Mouse (Mus musculus) CH12.LX (cell line): ENCODE results near the gene Trim56. TPM values are rescaled to one million over a fixed set of nuclear protein-coding genes. Genes with fewer than 3 reads are reported as not detected.

Experiments used
- DNase-seq: peaks from one replicate; pipeline ENCODE4 v3.0.0-alpha.2; 2013; ENCODE audit errors: extremely low read depth
- H3K27ac ChIP-seq: 2 replicates; pipeline ENCODE4 v1.5.1; 2012; ENCODE audit warnings: low read depth, mild to moderate bottlenecking, control low read depth, moderate library complexity; ENCODE audit not compliant: insufficient read depth
- H3K27me3 ChIP-seq: replicated peaks from 2 replicates; pipeline ENCODE3; 2012; ENCODE audit warnings: inconsistent platforms
- H3K36me3 ChIP-seq, 2 experiments: replicated peaks in 1 of 2; 2 replicates each; pipeline versions ENCODE3 to v1.6.1; 2012; ENCODE audit warnings: inconsistent platforms in 1 of 2, low read length in 1 of 2, mild to moderate bottlenecking in 1 of 2, mixed read lengths in 1 of 2, moderate library complexity in 1 of 2; ENCODE audit not compliant: control insufficient read depth in 1 of 2, insufficient read depth in 1 of 2
- H3K4me1 ChIP-seq, 2 experiments: 2 replicates each; pipeline ENCODE4 v1.6.1; 2012; ENCODE audit warnings: inconsistent platforms in 1 of 2, moderate library complexity in 1 of 2; ENCODE audit not compliant: insufficient read depth in 2 of 2, control insufficient read depth in 1 of 2
- H3K4me2 ChIP-seq: 2 replicates; pipeline ENCODE4 v1.6.1; 2012; ENCODE audit warnings: low read depth, mild to moderate bottlenecking, control low read depth; ENCODE audit not compliant: poor library complexity, insufficient read depth, severe bottlenecking
- H3K4me3 ChIP-seq, 3 experiments: fragments of 150-350 bp in 1 of 3; sonication (generic) in 1 of 3; replicated peaks in 1 of 3; 2 replicates each; pipeline versions ENCODE3 to v1.5.1; 2011 to 2012; ENCODE audit warnings: low read depth in 2 of 3, low read length in 2 of 3, mild to moderate bottlenecking in 2 of 3, moderate library complexity in 2 of 3, control low read depth in 1 of 3, improper control_type of control experiment in 1 of 3, inconsistent platforms in 1 of 3, mixed read lengths in 1 of 3; ENCODE audit not compliant: poor library complexity in 1 of 3
- H3K79me2 ChIP-seq: replicated peaks from 2 replicates; pipeline ENCODE4 v1.6.1; 2012; ENCODE audit warnings: mild to moderate bottlenecking, moderate library complexity; ENCODE audit not compliant: control insufficient read depth, poor library complexity, insufficient read depth, severe bottlenecking; ENCODE audit errors: extremely low read depth
- H3K9ac ChIP-seq: 2 replicates; pipeline ENCODE4 v1.6.1; 2012; ENCODE audit warnings: low read depth, mild to moderate bottlenecking, control low read depth, moderate library complexity; ENCODE audit not compliant: insufficient read depth
- H3K9me3 ChIP-seq: replicated peaks from 2 replicates; pipeline ENCODE3; 2012; ENCODE audit warnings: low read length, inconsistent platforms, mixed read lengths
- CHD1 ChIP-seq: IDR thresholded peaks from 2 replicates; pipeline ENCODE4 v1.6.1; 2012; ENCODE audit warnings: low read depth, low read length, improper control_type of control experiment, inconsistent platforms
- E2F4 ChIP-seq: IDR thresholded peaks from 2 replicates; pipeline ENCODE4 v1.6.1; 2011; ENCODE audit warnings: low read depth, low read length, improper control_type of control experiment; ENCODE audit not compliant: insufficient replicate concordance
- ELF1 ChIP-seq: IDR thresholded peaks from 2 replicates; pipeline ENCODE4 v1.6.1; 2014; ENCODE audit warnings: low read depth, mild to moderate bottlenecking, inconsistent platforms, low read length, improper control_type of control experiment
- HCFC1 ChIP-seq: IDR thresholded peaks from 2 replicates; pipeline ENCODE4 v1.6.1; 2012; ENCODE audit warnings: low read depth, mild to moderate bottlenecking, inconsistent platforms, low read length, improper control_type of control experiment
- IRF4 ChIP-seq: IDR thresholded peaks from 2 replicates; pipeline ENCODE4 v1.6.1; 2014; ENCODE audit warnings: low read depth, mild to moderate bottlenecking, inconsistent platforms, low read length, improper control_type of control experiment
- JUND ChIP-seq: conservative IDR thresholded peaks from 2 replicates; pipeline ENCODE4 v1.6.1; 2011; ENCODE audit warnings: low read depth, low read length, improper control_type of control experiment
- MAFK ChIP-seq: IDR thresholded peaks from 2 replicates; pipeline ENCODE4 v1.6.1; 2011; ENCODE audit warnings: low read length, improper control_type of control experiment; ENCODE audit not compliant: insufficient replicate concordance
- MAX ChIP-seq: IDR thresholded peaks from 2 replicates; pipeline ENCODE4 v1.6.1; 2011; ENCODE audit warnings: low read length, improper control_type of control experiment
- MAZ ChIP-seq: IDR thresholded peaks from 2 replicates; pipeline ENCODE4 v1.6.1; 2012; ENCODE audit warnings: low read depth, mild to moderate bottlenecking, inconsistent platforms, low read length, improper control_type of control experiment, moderate library complexity
- MEF2A ChIP-seq: IDR thresholded peaks from 2 replicates; pipeline ENCODE4 v1.6.1; 2014; ENCODE audit warnings: low read depth, mild to moderate bottlenecking, inconsistent platforms, low read length, improper control_type of control experiment, borderline replicate concordance
- NELFE ChIP-seq: IDR thresholded peaks from 2 replicates; pipeline ENCODE4 v1.6.1; 2011; ENCODE audit warnings: low read depth, low read length, improper control_type of control experiment
- POLR2AphosphoS2 ChIP-seq: IDR thresholded peaks from 2 replicates; pipeline ENCODE4 v1.6.1; 2011; ENCODE audit warnings: low read depth, low read length, improper control_type of control experiment
- RCOR1 ChIP-seq: conservative IDR thresholded peaks from 2 replicates; pipeline ENCODE4 v1.6.1; 2012; ENCODE audit warnings: low read depth, mild to moderate bottlenecking, inconsistent platforms, low read length, improper control_type of control experiment
- UBTF ChIP-seq: IDR thresholded peaks from 2 replicates; pipeline ENCODE4 v1.6.1; 2012; ENCODE audit warnings: low read depth, mild to moderate bottlenecking, inconsistent platforms, low read length, improper control_type of control experiment, moderate library complexity
- ZMIZ1 ChIP-seq: IDR thresholded peaks from 2 replicates; pipeline ENCODE4 v1.6.1; 2012; ENCODE audit warnings: low read depth, mild to moderate bottlenecking, inconsistent platforms, low read length, improper control_type of control experiment
- dilution Hi-C: fragments of 300-500 bp; cut with MboI; formaldehyde crosslinking; loops from 2 replicates; pipeline ENCODE4 v1.14.3; 2020; ENCODE audit warnings: low sequenced_read_pairs; ENCODE audit not compliant: extremely low pct_unique_long_range_greater_than_20kb, extremely low pct_ligation_motif_present
- in situ Hi-C: fragments of 300-500 bp; cut with MboI; formaldehyde crosslinking; loops from 3 replicates; pipeline ENCODE4 v1.14.3; 2019; ENCODE audit warnings: low sequenced_read_pairs, low pct_ligation_motif_present, low pct_unique_long_range_greater_than_20kb, mixed read lengths
- polyA plus RNA-seq: library from polyadenylated mRNA; unstranded; fragments of >175 nt; gene quantifications from 2 replicates; pipeline ENCODE4 v1.2.1, GENCODE M21; 2012; ENCODE audit warnings: low read depth; ENCODE audit not compliant: insufficient read length
- total RNA-seq, 2 experiments: library from RNA; depleted of rRNA; stranded (reverse); fragments of 300-350 nt in 1 of 2; fragments of >200 nt in 1 of 2; gene quantifications; 2 replicates each; pipeline ENCODE4 v1.2.3; 2012 to 2014

Gene Trim56
- total and polyA plus RNA-seq, 3 experiments, result 7.6 to 12.9 (median 11.2) TPM

- dilution Hi-C loops, result no loop called here
- no peak for DNase-seq
- Histone ChIP-seq H3K9me3 (peaks cover 4% of the 10 kb centered on the region), H3K79me2 (no peaks in the 10 kb centered on the region), H3K4me1 (peaks cover 6 to 18% of the 10 kb centered on the region in 2 experiments), H3K4me2 (no peak overlapping the region)
- TF ChIP-seq MAX (no peak), ELF1 (no peak), CHD1 (no peak), IRF4 (no peak)
- TF ChIP-seq, all 38 proteins: peak for 0
- no peak overlapping the region for H3K9ac ChIP-seq
- no peak overlapping the region for H3K27ac ChIP-seq
- peaks cover 30% of the 10 kb centered on the region for H3K27me3 ChIP-seq
- in situ Hi-C loops, result no loop called here
- H3K4me3 ChIP-seq, result no peak overlapping the region
- H3K36me3 ChIP-seq, result no peaks in the 10 kb centered on the region
Observed at GRCm38 (mm10) chr5:137079849-137080248, 36.2 kb downstream of the Trim56 start.

GRCm38 (mm10) chr5:137078616-137079015 lies 37.4 kb downstream of the Trim56 start:
- Histone ChIP-seq H3K9ac (no peak overlapping the region), H3K79me2 (no peaks in the 10 kb centered on the region), H3K9me3 (peaks cover 4% of the 10 kb centered on the region), H3K27ac (no peak overlapping the region), H3K36me3 (no peaks in the 10 kb centered on the region), H3K27me3 (peaks cover 24% of the 10 kb centered on the region), H3K4me2 (no peak overlapping the region), H3K4me3 (no peak overlapping the region), H3K4me1 (peaks cover 6 to 25% of the 10 kb centered on the region in 2 experiments)
- no peak for TF ChIP-seq MAZ
- no peak for TF ChIP-seq RCOR1
- no peak for TF ChIP-seq UBTF
- no peak for TF ChIP-seq ZMIZ1
- TF ChIP-seq E2F4, result no peak
- dilution Hi-C loops, result no loop called here
- DNase-seq, result no peak
- in situ Hi-C loops, result no loop called here

- Histone ChIP-seq H3K79me2 (no peaks in the 10 kb centered on the region), H3K9ac (no peak overlapping the region), H3K4me3 (no peak overlapping the region), H3K36me3 (no peaks in the 10 kb centered on the region), H3K27ac (no peak overlapping the region), H3K9me3 (peaks cover 4% of the 10 kb centered on the region), H3K4me1 (peaks cover 6 to 25% of the 10 kb centered on the region in 2 experiments), H3K27me3 (peaks cover 18% of the 10 kb centered on the region), H3K4me2 (no peak overlapping the region)
- DNase-seq, result no peak
- dilution Hi-C loops, result no loop called here
- no peak for TF ChIP-seq POLR2AphosphoS2
- TF ChIP-seq HCFC1, result no peak
- TF ChIP-seq MAFK, result no peak
- TF ChIP-seq JUND, result no peak
- no peak for TF ChIP-seq MEF2A
- TF ChIP-seq MAX, result no peak
- no peak for TF ChIP-seq NELFE
- in situ Hi-C loops, result no loop called here
Observed at GRCm38 (mm10) chr5:137078041-137078440, 38.0 kb downstream of the Trim56 start.
